Mouse (Mus musculus) embryonic facial prominence, embryonic 13.5 days (tissue): Measurements from ENCODE around the gene Rgs6. TPM values are rescaled to one million over a fixed set of nuclear protein-coding genes. Genes with fewer than 3 reads are reported as not detected.

ENCODE experiments used
- ATAC-seq: fragments of 200-750 bp; cut with Nextera tagmentation; 2 replicates; pipeline ENCODE4 v1.8.0; 2017; ENCODE audit warnings: low read depth; ENCODE audit not compliant: insufficient number of reproducible peaks, insufficient read depth, low FRiP score, low TSS enrichment
- H3K27ac ChIP-seq: fragments of 300-500 bp; sonication (generic); 2 replicates; pipeline ENCODE4 v1.5.1; 2015; ENCODE audit warnings: moderate library complexity, mild to moderate bottlenecking, inconsistent platforms
- H3K27me3 ChIP-seq: fragments of 300-500 bp; sonication (generic); 2 replicates; pipeline ENCODE4 v1.6.1; 2015; ENCODE audit warnings: mild to moderate bottlenecking, inconsistent platforms
- H3K36me3 ChIP-seq: fragments of 300-500 bp; sonication (generic); 2 replicates; pipeline ENCODE4 v1.6.1; 2015; ENCODE audit warnings: mild to moderate bottlenecking, inconsistent platforms
- H3K4me1 ChIP-seq: fragments of 300-500 bp; sonication (generic); 2 replicates; pipeline ENCODE4 v1.6.1; 2015; ENCODE audit warnings: inconsistent platforms
- H3K4me2 ChIP-seq: fragments of 300-500 bp; sonication (generic); 2 replicates; pipeline ENCODE4 v1.6.1; 2015; ENCODE audit warnings: moderate library complexity, mild to moderate bottlenecking, inconsistent platforms
- H3K4me3 ChIP-seq: fragments of 300-500 bp; sonication (generic); 2 replicates; pipeline ENCODE4 v1.5.1; 2015; ENCODE audit warnings: mild to moderate bottlenecking, inconsistent platforms
- H3K9ac ChIP-seq: fragments of 300-500 bp; sonication (generic); 2 replicates; pipeline ENCODE4 v1.6.1; 2015; ENCODE audit warnings: mild to moderate bottlenecking, inconsistent platforms
- H3K9me3 ChIP-seq: fragments of 300-500 bp; sonication (generic); 2 replicates; pipeline ENCODE4 v1.6.1; 2016; ENCODE audit warnings: inconsistent platforms
- WGBS: fragments of 180-500 bp; shearing (Covaris S2); methylation state at CpG from one replicate; pipeline ENCODE4 v1.1.7; 2015; ENCODE audit warnings: mixed read lengths; 5-methylcytosine and 5-hydroxymethylcytosine counted together
- polyA plus RNA-seq: library from polyadenylated mRNA; unstranded; fragments of >200 nt; fragmentation: Nextera tagmentation; extraction: Ambion mirVana; gene quantifications from 2 replicates; pipeline ENCODE4 v1.2.1, GENCODE M21; 2015

Gene Rgs6
- polyA plus RNA-seq, 1 experiment from 2014 or later: 11.9 TPM

- Histone ChIP-seq H3K27me3 (no peaks in the 10 kb centered on the region), H3K4me2 (peak overlapping the region; percentile 18; the same call in 1 of the 2 replicates), H3K27ac (no peak overlapping the region), H3K36me3 (no peaks in the 10 kb centered on the region), H3K4me3 (no peak overlapping the region), H3K9me3 (no peaks in the 10 kb centered on the region), H3K9ac (no peak overlapping the region), H3K4me1 (peaks cover 18% of the 10 kb centered on the region)
- ATAC-seq: no peak
- 23% methylated on average over 4 of the region's 4 CpGs for WGBS
Measured at GRCm38 (mm10) chr12:83044621-83044990, 456.5 kb downstream of the Rgs6 start.

- H3K4me1 ChIP-seq: peaks cover 18% of the 10 kb centered on the region
- H3K9ac ChIP-seq: no peak overlapping the region
- H3K36me3 ChIP-seq: no peaks in the 10 kb centered on the region
- H3K9me3 ChIP-seq: no peaks in the 10 kb centered on the region
- peak overlapping the region; percentile 18; the same call in 1 of the 2 replicates for H3K4me2 ChIP-seq
- no peak overlapping the region for H3K4me3 ChIP-seq
- no peaks in the 10 kb centered on the region for H3K27me3 ChIP-seq
- 49% methylated on average over 12 of the region's 12 CpGs for WGBS
- ATAC-seq: 0 out of 2 replicates have a peak, but pooled peaks have one; percentile 26
- H3K27ac ChIP-seq: no peak overlapping the region; the same call in 1 of the 2 replicates
Measured at GRCm38 (mm10) chr12:83045001-83045531, 457.0 kb downstream of the Rgs6 start.

GRCm38 (mm10) chr12:83046734-83047133 lies 458.6 kb downstream of the Rgs6 start:
- no peaks in the 10 kb centered on the region for H3K27me3 ChIP-seq
- 95% methylated on average over 9 of the region's 9 CpGs for WGBS
- no peak overlapping the region for H3K27ac ChIP-seq
- peaks cover 18% of the 10 kb centered on the region for H3K4me1 ChIP-seq
- H3K36me3 ChIP-seq: no peaks in the 10 kb centered on the region
- ATAC-seq: no peak
- no peak overlapping the region for H3K4me3 ChIP-seq
- no peaks in the 10 kb centered on the region for H3K9me3 ChIP-seq
- H3K9ac ChIP-seq: no peak overlapping the region
- no peak overlapping the region for H3K4me2 ChIP-seq

- 77% methylated on average over 7 of the region's 7 CpGs for whole genome bisulfite sequencing
- Histone ChIP-seq H3K4me3 (no peak overlapping the region), H3K27ac (no peak overlapping the region), H3K4me2 (no peak overlapping the region), H3K9ac (no peak overlapping the region), H3K36me3 (no peaks in the 10 kb centered on the region), H3K4me1 (peaks cover 22% of the 10 kb centered on the region), H3K27me3 (no peaks in the 10 kb centered on the region), H3K9me3 (no peaks in the 10 kb centered on the region)
- no peak for ATAC-seq
Measured at GRCm38 (mm10) chr12:83047710-83048109, 459.6 kb downstream of the Rgs6 start.

- H3K36me3 ChIP-seq: no peaks in the 10 kb centered on the region
- no peak overlapping the region for H3K4me3 ChIP-seq
- ATAC-seq: no peak
- no peaks in the 10 kb centered on the region for H3K9me3 ChIP-seq
- no peaks in the 10 kb centered on the region for H3K27me3 ChIP-seq
- no peak overlapping the region for H3K27ac ChIP-seq
- H3K4me1 ChIP-seq: peaks cover 8% of the 10 kb centered on the region; the same call in 1 of the 2 replicates
- 85% methylated on average over 8 of the region's 8 CpGs for WGBS
- H3K4me2 ChIP-seq: no peak overlapping the region
- no peak overlapping the region for H3K9ac ChIP-seq
Measured at GRCm38 (mm10) chr12:83050514-83050913, 462.4 kb downstream of the Rgs6 start.

GRCm38 (mm10) chr12:83052391-83052790 lies 464.3 kb downstream of the Rgs6 start:
- peaks cover 5% of the 10 kb centered on the region; the same call in 1 of the 2 replicates for H3K4me1 ChIP-seq
- ATAC-seq: no peak
- H3K9ac ChIP-seq: no peak overlapping the region
- H3K4me2 ChIP-seq: no peak overlapping the region
- 66% methylated on average over 4 of the region's 4 CpGs for WGBS
- H3K27ac ChIP-seq: no peak overlapping the region
- no peaks in the 10 kb centered on the region for H3K36me3 ChIP-seq
- no peaks in the 10 kb centered on the region for H3K9me3 ChIP-seq
- H3K4me3 ChIP-seq: no peak overlapping the region
- H3K27me3 ChIP-seq: no peaks in the 10 kb centered on the region

GRCm38 (mm10) chr12:83055690-83056089 lies 467.6 kb downstream of the Rgs6 start:
- no peaks in the 10 kb centered on the region for H3K36me3 ChIP-seq
- H3K4me1 ChIP-seq: peaks cover 5% of the 10 kb centered on the region; the same call in 1 of the 2 replicates
- H3K4me3 ChIP-seq: no peak overlapping the region
- H3K27me3 ChIP-seq: no peaks in the 10 kb centered on the region
- ATAC-seq: no peak
- H3K4me2 ChIP-seq: no peak overlapping the region
- H3K9me3 ChIP-seq: no peaks in the 10 kb centered on the region
- no peak overlapping the region for H3K9ac ChIP-seq
- H3K27ac ChIP-seq: no peak overlapping the region
- 83% methylated on average over 5 of the region's 5 CpGs for WGBS

GRCm38 (mm10) chr12:83066426-83066825 lies 478.3 kb downstream of the Rgs6 start:
- H3K9me3 ChIP-seq: no peaks in the 10 kb centered on the region
- H3K4me2 ChIP-seq: no peak overlapping the region
- H3K27ac ChIP-seq: no peak overlapping the region
- H3K9ac ChIP-seq: no peak overlapping the region
- no peaks in the 10 kb centered on the region for H3K27me3 ChIP-seq
- H3K4me3 ChIP-seq: no peak overlapping the region
- no peaks in the 10 kb centered on the region for H3K4me1 ChIP-seq
- H3K36me3 ChIP-seq: no peaks in the 10 kb centered on the region
- WGBS: 74% methylated on average over 6 of the region's 6 CpGs
- ATAC-seq: no peak

GRCm38 (mm10) chr12:83070848-83071247 lies 482.8 kb downstream of the Rgs6 start:
- H3K27me3 ChIP-seq: no peaks in the 10 kb centered on the region
- WGBS: 69% methylated on average over 5 of the region's 5 CpGs

GRCm38 (mm10) chr12:83072181-83072887 lies 484.2 kb downstream of the Rgs6 start:
- no peaks in the 10 kb centered on the region for H3K9me3 ChIP-seq
- H3K4me2 ChIP-seq: 0 out of 2 replicates have a peak overlapping the region, but pooled peaks have one; percentile 22
- no peak overlapping the region for H3K4me3 ChIP-seq
- 41% methylated on average over 3 of the region's 3 CpGs for WGBS
- peak overlapping the region; percentile 5 for H3K27ac ChIP-seq
- no peaks in the 10 kb centered on the region for H3K27me3 ChIP-seq
- H3K9ac ChIP-seq: no peak overlapping the region
- no peaks in the 10 kb centered on the region for H3K36me3 ChIP-seq
- H3K4me1 ChIP-seq: peaks cover 22% of the 10 kb centered on the region
- no peak for ATAC-seq

More at GRCm38 (mm10) chr12:83070848-83071247, 482.8 kb downstream of the Rgs6 start:
- H3K4me1 ChIP-seq: peaks cover 22% of the 10 kb centered on the region
- H3K4me3 ChIP-seq: no peak overlapping the region
- H3K36me3 ChIP-seq: no peaks in the 10 kb centered on the region
- H3K9me3 ChIP-seq: no peaks in the 10 kb centered on the region
- no peak overlapping the region for H3K9ac ChIP-seq
- ATAC-seq: no peak
- H3K27ac ChIP-seq: no peak overlapping the region
- H3K4me2 ChIP-seq: no peak overlapping the region

- no peak overlapping the region for H3K4me3 ChIP-seq
- no peaks in the 10 kb centered on the region for H3K9me3 ChIP-seq
- H3K36me3 ChIP-seq: no peaks in the 10 kb centered on the region
- H3K4me1 ChIP-seq: peaks cover 22% of the 10 kb centered on the region
- no peaks in the 10 kb centered on the region for H3K27me3 ChIP-seq
- H3K9ac ChIP-seq: no peak overlapping the region
- peak overlapping the region; percentile 60 for H3K27ac ChIP-seq
- 18% methylated on average over 13 of the region's 13 CpGs for WGBS
- ATAC-seq: peak; percentile 85
- H3K4me2 ChIP-seq: 0 out of 2 replicates have a peak overlapping the region, but pooled peaks have one; percentile 22
Measured at GRCm38 (mm10) chr12:83072951-83073878, 485.1 kb downstream of the Rgs6 start.
